Mouse (Mus musculus) CH12.LX (cell line): ENCODE measurements around the gene Ttc36. TPM values are rescaled to one million over a fixed set of nuclear protein-coding genes. Genes with fewer than 3 reads are reported as not detected.

ENCODE experiments used
- DNase-seq: peaks from one replicate; pipeline ENCODE4 v3.0.0-alpha.2; 2013; ENCODE audit errors: extremely low read depth
- H3K27ac ChIP-seq: 2 replicates; pipeline ENCODE4 v1.5.1; 2012; ENCODE audit warnings: low read depth, mild to moderate bottlenecking, control low read depth, moderate library complexity; ENCODE audit not compliant: insufficient read depth
- H3K27me3 ChIP-seq: replicated peaks from 2 replicates; pipeline ENCODE3; 2012; ENCODE audit warnings: inconsistent platforms
- H3K36me3 ChIP-seq, 2 experiments: replicated peaks in 1 of 2; 2 replicates each; pipeline versions ENCODE3 to v1.6.1; 2012; ENCODE audit warnings: inconsistent platforms in 1 of 2, low read length in 1 of 2, mild to moderate bottlenecking in 1 of 2, mixed read lengths in 1 of 2, moderate library complexity in 1 of 2; ENCODE audit not compliant: control insufficient read depth in 1 of 2, insufficient read depth in 1 of 2
- H3K4me1 ChIP-seq, 2 experiments: 2 replicates each; pipeline ENCODE4 v1.6.1; 2012; ENCODE audit warnings: inconsistent platforms in 1 of 2, moderate library complexity in 1 of 2; ENCODE audit not compliant: insufficient read depth in 2 of 2, control insufficient read depth in 1 of 2
- H3K4me2 ChIP-seq: 2 replicates; pipeline ENCODE4 v1.6.1; 2012; ENCODE audit warnings: low read depth, mild to moderate bottlenecking, control low read depth; ENCODE audit not compliant: poor library complexity, insufficient read depth, severe bottlenecking
- H3K4me3 ChIP-seq, 3 experiments: fragments of 150-350 bp in 1 of 3; sonication (generic) in 1 of 3; replicated peaks in 1 of 3; 2 replicates each; pipeline versions ENCODE3 to v1.5.1; 2011 to 2012; ENCODE audit warnings: low read depth in 2 of 3, low read length in 2 of 3, mild to moderate bottlenecking in 2 of 3, moderate library complexity in 2 of 3, control low read depth in 1 of 3, improper control_type of control experiment in 1 of 3, inconsistent platforms in 1 of 3, mixed read lengths in 1 of 3; ENCODE audit not compliant: poor library complexity in 1 of 3
- H3K79me2 ChIP-seq: replicated peaks from 2 replicates; pipeline ENCODE4 v1.6.1; 2012; ENCODE audit warnings: mild to moderate bottlenecking, moderate library complexity; ENCODE audit not compliant: control insufficient read depth, poor library complexity, insufficient read depth, severe bottlenecking; ENCODE audit errors: extremely low read depth
- H3K9ac ChIP-seq: 2 replicates; pipeline ENCODE4 v1.6.1; 2012; ENCODE audit warnings: low read depth, mild to moderate bottlenecking, control low read depth, moderate library complexity; ENCODE audit not compliant: insufficient read depth
- H3K9me3 ChIP-seq: replicated peaks from 2 replicates; pipeline ENCODE3; 2012; ENCODE audit warnings: low read length, inconsistent platforms, mixed read lengths
- BHLHE40 ChIP-seq: IDR thresholded peaks from 2 replicates; pipeline ENCODE4 v1.6.1; 2011; ENCODE audit warnings: mild to moderate bottlenecking, low read depth, low read length, improper control_type of control experiment
- CHD1 ChIP-seq: IDR thresholded peaks from 2 replicates; pipeline ENCODE4 v1.6.1; 2012; ENCODE audit warnings: low read depth, low read length, improper control_type of control experiment, inconsistent platforms
- CHD2 ChIP-seq: IDR thresholded peaks from 2 replicates; pipeline ENCODE4 v1.6.1; 2011; ENCODE audit warnings: low read length, improper control_type of control experiment
- CTCF ChIP-seq, 2 experiments: IDR thresholded peaks in 1 of 2; conservative IDR thresholded peaks in 1 of 2; 2 replicates each; pipeline ENCODE4 v1.5.1; 2011 to 2012; ENCODE audit warnings: low read depth in 2 of 2, low read length in 2 of 2, improper control_type of control experiment in 1 of 2, inconsistent platforms in 1 of 2, mild to moderate bottlenecking in 1 of 2, moderate library complexity in 1 of 2
- E2F4 ChIP-seq: IDR thresholded peaks from 2 replicates; pipeline ENCODE4 v1.6.1; 2011; ENCODE audit warnings: low read depth, low read length, improper control_type of control experiment; ENCODE audit not compliant: insufficient replicate concordance
- ELF1 ChIP-seq: IDR thresholded peaks from 2 replicates; pipeline ENCODE4 v1.6.1; 2014; ENCODE audit warnings: low read depth, mild to moderate bottlenecking, inconsistent platforms, low read length, improper control_type of control experiment
- ETS1 ChIP-seq: conservative IDR thresholded peaks from 2 replicates; pipeline ENCODE4 v1.6.1; 2012; ENCODE audit warnings: low read depth, mild to moderate bottlenecking, inconsistent platforms, low read length, improper control_type of control experiment, moderate library complexity
- JUN ChIP-seq: IDR thresholded peaks from 2 replicates; pipeline ENCODE4 v1.6.1; 2011; ENCODE audit warnings: low read depth, mild to moderate bottlenecking, low read length, improper control_type of control experiment, moderate library complexity; ENCODE audit not compliant: insufficient read depth
- JUND ChIP-seq: conservative IDR thresholded peaks from 2 replicates; pipeline ENCODE4 v1.6.1; 2011; ENCODE audit warnings: low read depth, low read length, improper control_type of control experiment
- KAT2A ChIP-seq: IDR thresholded peaks from 2 replicates; pipeline ENCODE4 v1.6.1; 2012; ENCODE audit warnings: low read length, improper control_type of control experiment, inconsistent platforms; ENCODE audit not compliant: insufficient replicate concordance
- PAX5 ChIP-seq: IDR thresholded peaks from 2 replicates; pipeline ENCODE4 v1.6.1; 2012; ENCODE audit warnings: low read length, inconsistent platforms, mixed read lengths
- POLR2A ChIP-seq: IDR thresholded peaks from 2 replicates; pipeline ENCODE4 v1.6.1; 2011; ENCODE audit warnings: low read depth, mild to moderate bottlenecking, improper control_type of control experiment, low read length
- RAD21 ChIP-seq: IDR thresholded peaks from 2 replicates; pipeline ENCODE4 v1.6.1; 2011; ENCODE audit warnings: low read depth, mild to moderate bottlenecking, low read length, improper control_type of control experiment, moderate library complexity
- SMC3 ChIP-seq: IDR thresholded peaks from 2 replicates; pipeline ENCODE4 v1.6.1; 2011; ENCODE audit warnings: low read depth, low read length, improper control_type of control experiment
- TBP ChIP-seq: conservative IDR thresholded peaks from 2 replicates; pipeline ENCODE4 v1.6.1; 2011; ENCODE audit warnings: low read depth, low read length, improper control_type of control experiment
- UBTF ChIP-seq: IDR thresholded peaks from 2 replicates; pipeline ENCODE4 v1.6.1; 2012; ENCODE audit warnings: low read depth, mild to moderate bottlenecking, inconsistent platforms, low read length, improper control_type of control experiment, moderate library complexity
- ZNF384 ChIP-seq: IDR thresholded peaks from 2 replicates; pipeline ENCODE4 v1.6.1; 2012; ENCODE audit warnings: low read depth, low read length, improper control_type of control experiment, inconsistent platforms
- dilution Hi-C: fragments of 300-500 bp; cut with MboI; formaldehyde crosslinking; loops from 2 replicates; pipeline ENCODE4 v1.14.3; 2020; ENCODE audit warnings: low sequenced_read_pairs; ENCODE audit not compliant: extremely low pct_unique_long_range_greater_than_20kb, extremely low pct_ligation_motif_present
- in situ Hi-C: fragments of 300-500 bp; cut with MboI; formaldehyde crosslinking; loops from 3 replicates; pipeline ENCODE4 v1.14.3; 2019; ENCODE audit warnings: low sequenced_read_pairs, low pct_ligation_motif_present, low pct_unique_long_range_greater_than_20kb, mixed read lengths
- polyA plus RNA-seq: library from polyadenylated mRNA; unstranded; fragments of >175 nt; gene quantifications from 2 replicates; pipeline ENCODE4 v1.2.1, GENCODE M21; 2012; ENCODE audit warnings: low read depth; ENCODE audit not compliant: insufficient read length
- total RNA-seq, 2 experiments: library from RNA; depleted of rRNA; stranded (reverse); fragments of 300-350 nt in 1 of 2; fragments of >200 nt in 1 of 2; gene quantifications; 2 replicates each; pipeline ENCODE4 v1.2.3; 2012 to 2014

Gene Ttc36
- total and polyA plus RNA-seq, 3 experiments, result 0.51 to 0.68 TPM; not detected in 1

DNA sequence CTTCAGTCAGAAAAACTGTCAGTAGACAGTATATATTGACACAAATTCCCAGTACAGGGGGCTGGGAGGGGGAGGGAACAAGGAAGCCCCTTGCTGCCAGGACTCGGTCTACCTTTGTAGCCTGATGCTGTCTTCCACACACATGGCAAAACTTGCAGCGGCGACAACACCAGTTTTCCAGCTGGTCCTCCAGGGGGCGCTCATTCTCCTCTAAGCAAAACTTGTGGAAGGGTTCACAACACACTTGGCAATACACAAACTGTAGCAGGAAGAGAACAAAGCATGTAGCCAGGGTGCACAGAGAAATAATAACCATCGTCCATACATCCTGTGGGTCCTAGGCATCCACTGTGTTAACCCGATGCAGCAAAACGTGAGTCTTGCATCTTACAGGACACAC lies 33.6 kb upstream of the Ttc36 start:
- H3K27me3 ChIP-seq, result no peaks in the 10 kb centered on the region
- no peaks in the 10 kb centered on the region for H3K79me2 ChIP-seq
- H3K36me3 ChIP-seq, result peaks cover 79 to 91% of the 10 kb centered on the region in 2 experiments
- dilution Hi-C loops (no loop called here), in situ Hi-C loops (no loop called here)
- no peaks in the 10 kb centered on the region; a peak in 1 of 4 replicates for H3K4me1 ChIP-seq
- H3K9ac ChIP-seq, result no peak overlapping the region
- H3K4me2 ChIP-seq, result no peak overlapping the region
- H3K27ac ChIP-seq, result no peak overlapping the region
- peak; percentile 78 for DNase-seq
- peak; percentile 80 to 87 for TF ChIP-seq CTCF (conservative IDR thresholded peaks at IDR 0.05 in 1 of 2, IDR thresholded peaks at IDR 0.05 in 1 of 2; ENCODE audit: low read depth in 2 of 2, low read length in 2 of 2)
- no peak for TF ChIP-seq JUN
- TF ChIP-seq TBP, result no peak
- no peak for TF ChIP-seq KAT2A
- TF ChIP-seq RAD21, result peak; percentile 73
- peak; percentile 83 for TF ChIP-seq SMC3
- H3K4me3 ChIP-seq, result no peak overlapping the region
- H3K9me3 ChIP-seq, result no peaks in the 10 kb centered on the region

GRCm38 (mm10) chr9:44832356-44832755 lies 29.5 kb upstream of the Ttc36 start:
- H3K4me3 ChIP-seq, result no peak overlapping the region
- H3K9ac ChIP-seq, result no peak overlapping the region
- in situ Hi-C loops (no loop called here), dilution Hi-C loops (no loop called here)
- TF ChIP-seq CHD2 (no peak), ZNF384 (no peak), CTCF (conservative IDR thresholded peaks at IDR 0.05 in 1 of 2, IDR thresholded peaks at IDR 0.05 in 1 of 2; ENCODE audit: low read depth in 2 of 2, low read length in 2 of 2) (no peak), TBP (no peak), ETS1 (no peak), UBTF (no peak), JUND (no peak), CHD1 (no peak), BHLHE40 (no peak), ELF1 (no peak), E2F4 (no peak), POLR2A (no peak), PAX5 (no peak)
- no peaks in the 10 kb centered on the region for H3K9me3 ChIP-seq
- no peaks in the 10 kb centered on the region; a peak in 1 of 4 replicates for H3K4me1 ChIP-seq
- H3K27ac ChIP-seq, result no peak overlapping the region
- DNase-seq, result no peak
- H3K27me3 ChIP-seq, result no peaks in the 10 kb centered on the region
- peaks cover 86 to 96% of the 10 kb centered on the region in 2 experiments for H3K36me3 ChIP-seq
- no peaks in the 10 kb centered on the region for H3K79me2 ChIP-seq
- no peak overlapping the region for H3K4me2 ChIP-seq
